Mouse (Mus musculus): ENCODE results near the gene Sv2b.

DNA sequence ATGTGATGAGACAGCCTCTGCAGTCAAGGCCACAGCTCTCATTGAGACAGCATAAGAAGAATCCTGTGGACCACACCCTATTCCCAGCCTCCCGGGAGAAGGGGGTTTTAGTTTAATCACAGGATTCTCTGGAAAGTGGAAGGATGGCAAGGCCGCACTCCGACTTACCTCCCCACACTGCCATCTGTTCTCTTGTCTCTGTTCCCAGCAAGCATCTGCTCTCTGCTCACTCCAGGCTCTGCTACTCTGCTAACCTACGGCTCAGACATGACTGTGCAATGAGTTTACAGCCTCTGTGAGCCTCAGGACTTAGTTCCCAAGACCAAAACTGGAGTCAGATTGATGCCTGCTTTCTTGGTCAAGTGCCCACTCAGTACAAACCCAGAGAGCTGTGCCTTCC is 43.8 kb downstream of the Sv2b start:
- TF ChIP-seq POLR2A (IDR thresholded peaks at IDR 0.05; ENCODE audit: low read depth, low read length) (no peak), CTCF (IDR thresholded peaks at IDR 0.05; ENCODE audit: borderline replicate concordance, insufficient read depth, low read length) (no peak)

Measured in embryonic fibroblast, embryonic 13.5 days (primary cell).